Mouse (Mus musculus) R1 (cell line): ENCODE data around the gene Usf3.

Experiments
- DNase-seq: peaks from one replicate; pipeline ENCODE4 v3.0.0-alpha.2; 2018; ENCODE audit warnings: low read depth, low spot score

Gene Usf3

DNA sequence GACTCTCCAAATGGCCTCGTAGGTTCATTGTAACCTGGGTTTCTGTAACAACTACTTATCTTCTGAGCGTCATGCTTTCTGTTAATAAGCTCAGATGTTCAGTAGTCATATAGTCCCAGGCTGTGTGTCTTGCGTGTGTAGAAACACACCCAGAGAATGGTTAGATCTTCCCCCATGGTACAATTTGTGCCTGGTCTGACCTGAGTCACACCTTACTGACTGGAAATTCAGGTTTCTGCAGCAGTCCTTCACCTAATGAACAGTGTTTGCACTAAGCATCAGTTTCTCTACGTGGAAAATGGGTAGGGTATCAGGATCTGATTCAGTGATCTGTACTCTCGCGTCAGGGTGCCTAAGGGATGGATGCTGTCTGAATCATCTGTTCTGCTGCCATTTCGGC, 60.0 kb downstream of the Usf3 start:
- no peak for DNase-seq

DNA sequence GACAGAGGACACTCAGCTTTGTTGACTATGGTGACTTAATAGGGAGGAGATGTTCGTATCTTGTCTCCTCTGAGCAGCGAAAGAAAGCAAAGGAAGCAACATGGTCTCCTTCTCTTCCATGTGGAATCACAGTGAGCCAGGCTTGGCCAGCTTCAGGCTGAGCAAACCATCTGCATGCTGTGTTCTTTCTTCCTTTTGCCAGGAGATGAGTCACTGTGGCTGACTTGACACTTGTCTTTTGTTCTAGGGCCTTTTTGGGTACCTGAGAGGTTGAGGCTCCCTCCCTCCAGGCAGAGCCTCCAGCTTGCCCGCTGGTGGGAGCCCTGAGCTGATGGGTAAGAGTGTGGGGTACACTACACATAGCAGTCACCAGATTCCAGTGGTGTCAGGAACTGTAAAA, 64.8 kb downstream of the Usf3 start:
- no peak for DNase-seq

DNA sequence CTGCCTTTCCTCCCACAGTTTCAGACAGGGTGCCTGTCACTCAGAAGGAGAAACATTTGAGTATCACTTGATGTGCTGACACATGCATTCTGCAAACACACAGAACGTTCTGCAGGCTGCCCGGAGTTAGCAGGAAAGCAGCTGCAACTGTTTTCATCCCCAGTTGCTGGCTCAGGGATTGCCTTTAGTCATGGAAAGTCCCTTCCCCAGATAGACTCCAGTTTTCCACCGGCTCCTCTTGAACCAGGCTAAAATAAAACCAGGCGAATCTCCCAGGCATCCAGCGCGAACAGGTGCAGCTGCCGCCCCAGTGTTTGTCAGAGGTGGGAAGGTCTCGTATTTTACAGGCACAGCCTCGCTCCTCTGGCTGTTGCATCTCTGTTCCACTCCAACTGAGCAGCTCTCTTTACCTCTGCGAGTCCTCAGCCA, 65.8 kb downstream of the Usf3 start:
- no peak for DNase-seq

DNA sequence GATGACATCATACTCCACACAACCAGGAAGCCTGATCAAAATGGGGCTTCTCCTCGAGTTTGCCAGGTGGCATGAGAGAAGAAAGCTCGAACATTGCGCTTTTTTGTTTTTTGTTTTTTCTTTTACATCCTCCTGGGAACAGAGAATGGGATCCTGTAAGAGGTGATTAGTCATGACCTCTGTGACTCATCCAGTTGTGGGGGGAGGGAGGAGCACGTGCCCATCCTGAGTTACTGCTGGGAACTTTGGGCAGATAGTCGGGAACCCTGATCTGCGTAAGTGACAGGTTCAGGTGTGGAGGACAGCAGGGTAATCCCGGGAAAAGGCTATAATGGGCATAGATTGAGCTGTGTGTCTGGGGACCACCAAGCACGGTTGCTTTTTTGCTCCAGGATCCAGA, 67.4 kb downstream of the Usf3 start:
- DNase-seq: no peak

DNA sequence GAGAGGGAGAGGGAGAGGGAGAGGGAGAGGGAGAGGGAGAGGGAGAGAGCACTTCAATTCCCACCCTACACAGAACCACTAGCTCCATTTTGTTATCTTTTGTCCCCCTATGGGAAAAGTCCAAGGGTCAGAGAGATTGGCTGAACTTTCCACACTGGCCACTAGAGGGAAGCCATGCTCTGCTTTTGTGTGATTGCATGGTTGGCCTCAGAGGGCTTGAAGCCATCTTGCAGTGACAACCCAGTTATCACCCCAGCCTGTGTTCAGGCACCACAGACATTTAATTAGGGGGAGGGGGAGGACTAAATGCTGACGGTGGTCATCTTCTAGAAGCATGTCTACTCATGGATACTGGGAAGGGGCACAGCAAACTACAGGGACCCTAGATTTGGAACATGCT, 69.6 kb downstream of the Usf3 start:
- DNase-seq: peak; percentile 86

DNA sequence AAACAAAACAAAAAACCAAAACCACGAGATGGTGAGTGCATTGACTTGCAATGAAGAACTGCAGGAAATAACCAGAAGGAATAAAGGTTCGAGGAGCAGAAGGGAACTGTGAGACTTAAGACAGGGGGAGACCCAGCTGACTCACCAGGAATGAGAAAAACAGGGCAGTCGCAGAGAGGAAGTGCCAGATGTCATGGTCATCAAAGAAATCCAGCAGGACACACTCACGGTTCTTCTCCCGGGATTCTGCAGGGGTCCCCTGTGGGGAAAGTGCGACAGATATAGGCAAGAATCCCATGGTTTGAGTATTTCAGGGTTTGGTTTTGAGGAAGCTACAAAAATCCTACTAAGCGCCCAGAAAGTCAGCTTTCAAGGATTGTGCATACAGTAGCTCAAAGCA, 70.3 kb downstream of the Usf3 start:
- no peak for DNase-seq

DNA sequence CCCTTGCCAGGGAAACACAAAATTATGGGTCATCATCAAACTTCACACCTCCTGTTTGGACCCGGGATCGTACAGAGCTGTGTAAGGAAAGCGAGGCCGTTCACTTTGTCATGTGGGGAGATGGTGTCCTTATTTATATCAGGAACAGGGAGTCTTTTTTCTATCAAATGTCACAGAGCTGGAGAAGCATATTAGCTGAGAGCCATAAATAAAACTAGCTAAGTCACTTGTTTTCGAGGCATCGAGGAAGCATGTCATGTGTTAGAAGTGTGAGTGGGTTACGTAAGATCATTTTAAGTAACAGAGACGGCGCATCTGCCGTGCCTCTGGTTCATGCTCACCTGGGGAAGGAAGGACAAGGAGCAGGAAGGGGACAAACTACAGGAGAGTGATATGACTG, 76.9 kb downstream of the Usf3 start:
- no peak for DNase-seq

DNA sequence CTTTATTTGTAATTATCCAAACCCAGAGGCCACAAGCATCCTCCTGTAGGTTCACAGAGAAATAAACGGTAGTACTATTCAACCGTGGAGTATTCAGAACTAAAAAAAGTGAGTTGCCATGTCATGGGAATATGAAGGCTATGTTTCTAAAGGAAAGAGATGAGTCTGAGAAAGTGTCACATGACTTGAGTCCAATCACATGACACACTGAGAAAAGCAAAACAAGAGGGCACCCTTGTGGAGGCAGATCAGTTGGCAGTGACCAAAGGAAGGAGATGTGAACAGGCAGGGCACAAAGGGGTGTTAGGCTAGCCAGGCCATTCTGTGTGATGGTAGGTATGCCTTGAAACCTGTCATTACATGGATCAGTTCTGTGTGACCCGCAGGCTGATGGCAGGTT, 79.7 kb downstream of the Usf3 start:
- no peak for DNase-seq

DNA sequence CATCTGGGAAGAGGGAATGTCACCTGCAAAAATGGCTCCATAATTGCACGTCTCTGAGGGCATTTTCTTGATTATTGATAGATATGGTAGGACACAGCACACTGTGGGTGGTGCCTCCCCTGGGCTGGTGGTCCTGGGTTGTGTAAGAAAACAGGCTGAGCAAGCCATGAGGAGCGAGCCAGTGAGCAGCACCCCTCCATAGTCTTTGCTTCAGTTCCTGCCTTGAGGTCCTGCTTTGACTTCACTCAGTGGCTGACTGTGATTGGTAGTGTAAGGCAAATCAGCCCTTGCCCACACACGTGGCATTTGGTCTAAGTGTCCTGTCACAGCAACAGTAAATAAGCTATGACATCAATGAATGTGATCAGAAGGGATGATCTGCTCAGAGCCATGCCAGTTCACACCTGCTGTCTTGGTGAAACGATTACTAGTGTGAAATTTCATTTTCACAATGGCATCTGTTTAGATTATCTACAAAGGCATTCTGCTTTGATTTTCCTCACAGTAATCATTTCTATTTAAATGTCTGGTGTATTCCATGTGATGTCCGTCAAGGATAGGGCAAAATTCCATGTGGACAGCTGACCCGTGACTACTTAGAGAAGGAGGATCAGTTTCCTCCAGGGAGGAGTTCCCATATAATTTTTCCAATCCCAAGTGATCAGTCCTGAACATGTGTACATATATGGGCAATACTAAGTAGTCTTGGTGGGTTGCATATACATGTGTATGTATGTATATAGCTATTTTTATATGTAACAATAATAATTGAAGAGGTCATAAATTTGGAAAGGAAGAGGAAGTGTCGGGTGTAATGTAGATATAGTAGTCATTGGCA, 81.0 kb downstream of the Usf3 start:
- no peak for DNase-seq

DNA sequence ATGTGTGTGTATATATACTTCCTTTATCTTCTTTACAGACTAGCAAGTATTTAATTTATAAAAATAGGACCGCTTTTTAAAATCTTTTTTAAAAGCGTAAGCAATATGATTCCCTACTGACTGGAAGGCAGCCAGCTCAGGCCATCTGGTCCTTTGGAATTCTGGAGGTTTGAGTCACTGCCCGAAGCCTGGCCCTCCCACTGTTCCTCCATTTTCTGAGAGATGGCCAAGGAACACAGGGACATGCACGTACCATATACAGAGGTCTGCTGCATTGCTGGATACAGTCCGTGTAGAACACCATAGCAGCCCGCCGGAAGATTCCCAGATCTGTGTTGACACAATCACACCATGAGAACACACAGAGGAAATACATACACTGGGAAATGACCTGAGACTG, 81.7 kb downstream of the Usf3 start:
- no peak for DNase-seq

DNA sequence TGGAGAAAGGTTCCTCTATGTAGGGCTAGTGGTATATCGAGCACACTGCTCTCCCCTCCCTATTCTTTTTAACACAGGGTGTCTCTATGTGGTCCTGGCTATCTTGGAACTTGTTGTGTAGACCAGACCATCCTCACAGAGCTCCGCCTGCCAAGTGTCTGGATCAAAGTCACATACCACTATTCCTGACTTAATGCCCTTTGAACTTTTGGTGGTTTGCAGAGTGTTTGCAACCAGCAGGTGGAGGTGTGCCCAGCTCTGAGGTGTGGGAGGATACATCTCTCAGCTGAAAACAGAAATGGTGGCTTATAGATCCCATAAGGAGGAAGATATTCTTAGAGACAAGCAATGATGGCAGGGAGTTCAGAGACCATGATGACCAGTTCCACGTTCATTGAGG, 84.4 kb downstream of the Usf3 start:
- DNase-seq: no peak

DNA sequence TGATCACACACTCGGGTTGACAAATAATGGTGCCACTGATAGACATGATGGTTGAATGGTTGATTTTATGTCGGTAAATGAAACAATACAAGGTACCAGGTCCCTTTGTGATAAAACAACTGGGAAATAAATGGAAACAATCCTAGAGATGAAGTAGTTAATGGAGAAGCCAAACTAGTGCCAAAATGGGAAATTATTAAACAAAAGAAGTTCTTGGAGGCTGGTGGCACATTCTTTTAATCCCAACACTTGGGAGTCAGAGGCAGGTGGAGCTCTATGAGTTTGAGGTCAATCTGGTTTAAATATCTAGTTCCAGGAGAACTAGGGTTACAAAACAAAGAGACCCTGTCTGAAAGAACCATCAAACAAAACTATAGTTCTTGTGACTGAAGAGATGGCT, 91.9 kb downstream of the Usf3 start:
- DNase-seq: no peak

DNA sequence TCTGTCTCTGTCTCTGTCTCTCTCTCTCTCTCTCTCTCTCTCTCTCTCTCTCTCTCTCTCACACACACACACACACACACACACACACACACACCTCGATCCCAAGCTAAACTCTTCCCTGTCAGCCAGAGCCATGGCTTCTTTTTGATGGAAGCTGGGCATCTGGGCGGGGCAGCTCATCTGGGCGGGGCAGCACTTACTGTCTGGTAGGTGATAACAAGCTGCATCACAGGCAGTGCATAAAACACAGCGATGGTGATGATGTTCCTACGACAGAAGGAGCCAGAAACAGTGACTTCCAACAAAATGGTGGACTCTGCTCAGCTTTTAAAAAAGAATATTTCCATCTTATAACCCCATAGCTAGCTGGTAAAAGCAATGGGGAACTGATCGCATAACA, 92.5 kb downstream of the Usf3 start:
- no peak for DNase-seq

DNA sequence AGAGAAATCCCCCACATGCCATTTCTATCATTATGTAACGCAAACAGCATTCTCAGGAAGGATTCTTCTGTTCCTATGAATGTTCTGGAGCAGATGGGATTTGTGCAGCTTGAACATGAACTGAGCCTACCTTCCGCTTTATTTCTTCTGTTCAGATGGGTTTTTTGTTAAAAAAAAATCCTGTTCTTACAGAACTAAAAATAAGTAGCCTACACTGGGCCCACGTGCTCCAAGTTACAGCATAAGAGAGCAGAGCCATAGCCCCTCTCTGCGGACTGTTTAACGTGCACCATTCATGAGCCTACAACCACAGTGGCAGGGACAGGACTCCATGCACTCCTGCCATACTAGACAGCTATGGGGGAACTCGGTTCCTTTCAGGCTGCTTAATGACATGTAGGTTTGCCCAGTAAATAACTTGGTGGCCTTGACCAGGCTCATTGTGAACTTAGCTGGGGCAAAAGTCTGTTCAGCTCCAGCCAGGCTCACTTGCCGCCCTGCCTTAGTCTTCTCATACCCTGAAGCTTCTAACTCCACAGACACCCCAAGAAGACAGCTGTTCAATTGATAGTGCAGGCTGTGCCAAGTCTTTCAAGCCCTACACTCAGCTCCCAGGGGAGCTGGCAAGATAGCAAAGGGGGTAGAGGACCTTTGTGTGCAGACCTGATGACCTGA, 95.6 kb downstream of the Usf3 start:
- no peak for DNase-seq

DNA sequence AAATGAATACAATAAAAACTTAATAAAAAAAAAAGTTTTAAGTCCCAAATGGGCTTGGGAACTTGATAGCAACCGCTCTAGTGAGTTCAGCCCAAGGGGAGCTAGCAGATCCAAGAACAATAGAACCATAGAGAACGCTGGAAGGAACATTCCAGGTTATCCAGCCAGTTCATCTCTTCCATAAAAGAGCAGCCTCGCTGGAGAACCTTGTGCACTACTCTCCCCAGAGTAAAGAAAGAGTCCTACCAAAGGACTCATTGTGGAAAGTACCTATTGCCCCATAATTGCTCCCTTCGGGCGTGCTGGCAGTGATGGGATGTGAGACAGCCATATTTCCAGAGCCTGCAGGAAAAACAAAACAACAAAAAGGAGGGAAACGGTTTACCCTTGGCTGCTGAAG, 96.5 kb downstream of the Usf3 start:
- DNase-seq: no peak

DNA sequence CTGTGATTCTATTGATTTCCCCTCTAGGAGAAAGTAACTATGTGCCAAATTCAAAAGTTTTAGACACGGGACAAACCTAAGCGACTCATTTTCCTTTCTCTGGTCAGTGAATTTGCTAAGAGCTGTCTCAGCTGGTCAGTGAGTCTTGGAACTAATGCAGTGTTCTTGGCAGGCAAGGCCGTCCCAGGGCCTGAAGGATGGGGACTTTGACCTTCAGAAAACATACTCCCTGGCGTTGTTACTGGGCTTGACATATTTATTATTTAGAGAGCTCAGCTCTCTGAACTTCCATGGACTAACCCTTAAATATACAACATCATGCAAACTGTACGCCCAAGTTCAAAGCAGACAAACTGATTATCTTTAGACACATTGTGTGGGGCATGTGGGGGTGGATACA, 97.6 kb downstream of the Usf3 start:
- DNase-seq: no peak

DNA sequence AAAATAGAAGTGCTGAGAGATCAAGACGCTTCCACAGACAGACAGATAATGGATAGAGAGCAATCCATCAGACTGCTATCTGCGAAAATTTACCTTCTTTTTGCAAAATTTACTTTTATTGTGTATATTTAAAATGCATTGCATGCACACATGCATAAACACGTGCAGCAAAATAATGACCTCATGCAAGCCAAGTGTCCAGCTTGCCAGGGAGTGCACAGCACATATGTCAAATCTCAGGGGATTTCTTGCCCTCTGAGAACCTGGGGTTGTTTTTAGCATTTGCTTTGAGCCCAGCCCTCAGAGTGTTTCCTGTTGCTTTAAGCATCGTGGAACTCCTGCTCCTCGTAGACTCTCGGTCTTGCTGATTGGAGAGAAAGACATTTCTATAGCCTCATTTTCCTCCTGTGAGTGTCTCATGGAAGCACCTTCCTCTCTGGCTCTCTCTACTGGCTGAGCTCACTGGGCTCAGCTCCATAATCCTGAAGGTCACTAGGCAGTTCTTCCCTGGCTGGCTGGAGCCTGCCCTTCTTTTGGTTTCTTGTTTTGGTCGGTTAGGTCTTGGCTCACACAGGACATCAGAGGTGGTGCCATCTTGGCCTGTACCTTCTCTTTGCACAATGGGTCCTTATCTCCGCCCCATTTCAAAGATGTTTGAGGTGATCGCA, 98.5 kb downstream of the Usf3 start:
- DNase-seq: no peak
